Mouse (Mus musculus) stomach, postnatal 0 days (tissue): ENCODE measurements around the gene 1110017D15Rik.

Experiments
- CTCF ChIP-seq: IDR thresholded peaks from 2 replicates; pipeline ENCODE4 v1.5.1; 2016; ENCODE audit warnings: antibody characterized with exemption, low read depth, mild to moderate bottlenecking, moderate library complexity
- EP300 ChIP-seq: optimal IDR thresholded peaks from 2 replicates; pipeline ENCODE3; 2016; ENCODE audit warnings: antibody characterized with exemption

GRCm38 (mm10) chr4:41545985-41546384 lies 28.9 kb upstream of the 1110017D15Rik start:
- TF ChIP-seq CTCF = no peak
- TF ChIP-seq EP300 = no peak
